Mouse (Mus musculus): ENCODE measurements around the gene Spindoc.

DNA sequence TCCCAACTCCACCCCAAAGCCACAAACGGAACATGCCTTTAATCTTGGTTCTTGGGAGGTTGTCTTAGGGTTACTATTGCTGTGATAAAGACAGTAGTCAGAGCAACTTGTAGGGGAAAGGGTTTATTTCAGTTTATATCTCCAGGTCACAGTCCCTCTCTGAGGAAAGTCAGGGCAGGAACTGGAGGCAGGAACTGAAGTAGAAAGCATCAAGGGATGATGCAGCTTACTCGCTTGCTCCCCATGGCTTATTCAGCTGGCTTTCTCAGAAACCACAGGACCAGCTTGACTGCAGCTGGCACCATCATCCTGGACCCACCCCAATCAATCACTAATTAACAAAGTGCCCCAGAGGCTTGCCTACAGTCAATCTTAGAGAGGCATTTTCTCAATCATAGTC, 69.1 kb downstream of the Spindoc start:
- TF ChIP-seq EP300 (IDR thresholded peaks at IDR 0.05; ENCODE audit: low read depth) (no peak), CTCF (IDR thresholded peaks at IDR 0.05; ENCODE audit: low read depth) (no peak)
